Mouse (Mus musculus) olfactory bulb, adult 2 months (tissue): ENCODE data around the gene Swt1.

Source experiments
- CTCF ChIP-seq: fragments of 200-500 bp; IDR thresholded peaks from 2 replicates; pipeline ENCODE4 v1.5.1; 2012; ENCODE audit warnings: low read depth, mild to moderate bottlenecking, low read length, moderate library complexity; ENCODE audit not compliant: insufficient read depth
- POLR2A ChIP-seq: fragments of 200-500 bp; IDR thresholded peaks from 2 replicates; pipeline ENCODE4 v1.6.1; 2012; ENCODE audit warnings: mild to moderate bottlenecking, low read depth, low read length, moderate library complexity; ENCODE audit not compliant: insufficient read depth

DNA sequence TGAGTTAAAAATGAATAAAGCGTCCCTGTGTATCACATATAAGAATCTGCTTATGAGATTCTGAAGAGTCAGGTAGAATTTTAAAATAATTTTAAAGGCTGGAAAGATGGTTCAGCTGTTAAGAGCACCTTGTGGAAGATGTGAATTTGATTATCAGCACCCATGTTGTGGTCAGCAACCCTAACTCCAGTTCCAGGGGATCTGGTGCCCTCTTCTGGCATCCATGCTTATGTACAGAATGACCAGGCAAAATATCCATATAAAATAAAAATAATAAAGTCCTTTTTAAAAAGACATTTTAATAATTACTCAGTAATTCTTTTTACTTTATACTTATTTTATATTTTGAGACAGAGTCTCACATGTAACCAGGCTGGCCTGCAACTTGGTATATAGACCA lies 38.2 kb downstream of the Swt1 start:
- no peak for TF ChIP-seq POLR2A
- no peak for TF ChIP-seq CTCF
